In genomic region chr6:8469918-8470317, GRCm38 (mm10) we compare ENCODE assay signal across 19 mouse cellular contexts. TPM values are rescaled to one million over a fixed set of nuclear protein-coding genes. Genes with fewer than 3 reads are reported as not detected.
DNase-seq lines count a peak whose midpoint lies in the region; ATAC-seq and TF ChIP-seq lines count a peak whose summit lies in the region.
"Had no signal": no experiment of that assay in that cellular context is flagged by ENCODE, and none has a peak within 500 bp of the region (broad histone marks: within the 10 kb centered on the region; RNA-seq: fewer than 3 reads in every experiment).

No protein-coding gene starts in this region.

- H3K27ac ChIP-seq in gastrocnemius, adult 2 months, result peak overlapping the region; percentile 46; the same call in 1 of the 2 replicates
- H3K27ac ChIP-seq in liver, adult 2 months (replicated peaks; ENCODE audit: insufficient read depth, low read depth, low read length), result no peak overlapping the region
- H3K27ac ChIP-seq in liver, embryonic 11.5 days (ENCODE audit: low read depth, low read length), result no peak overlapping the region
- H3K27ac ChIP-seq in lung, postnatal 0 days (ENCODE audit: low read length), result no peak overlapping the region
- H3K27ac ChIP-seq: embryonic facial prominence, embryonic 13.5 days; forebrain, embryonic 12.5 days; heart, embryonic 10.5 days; hindbrain, embryonic 12.5 days had no signal

- no peaks in the 10 kb centered on the region for H3K9me3 ChIP-seq in liver, embryonic 11.5 days (ENCODE audit: control insufficient read depth, low read length)
- no peaks in the 10 kb centered on the region for H3K9me3 ChIP-seq in lung, postnatal 0 days (ENCODE audit: low read length)
- H3K9me3 ChIP-seq: embryonic facial prominence, embryonic 13.5 days; forebrain, embryonic 12.5 days; heart, embryonic 10.5 days; hindbrain, embryonic 12.5 days had no signal

- H3K9ac ChIP-seq in liver, adult 2 months (ENCODE audit: low read depth, low read length), result no peak overlapping the region
- H3K9ac ChIP-seq in liver, embryonic 11.5 days (ENCODE audit: low read depth, low read length), result no peak overlapping the region
- H3K9ac ChIP-seq in lung, postnatal 0 days (replicated peaks; ENCODE audit: low read depth), result no peak overlapping the region
- H3K9ac ChIP-seq: embryonic facial prominence, embryonic 13.5 days; forebrain, embryonic 12.5 days; hindbrain, embryonic 12.5 days had no signal

- peaks cover 10% of the 10 kb centered on the region for H3K4me1 ChIP-seq in liver, adult 2 months (ENCODE audit: control insufficient read depth, insufficient read depth, low read length)
- no peaks in the 10 kb centered on the region; the same call in 1 of the 2 replicates for H3K4me1 ChIP-seq in liver, embryonic 11.5 days (replicated peaks; ENCODE audit: control insufficient read depth, insufficient read depth, low read length)
- peaks cover 22% of the 10 kb centered on the region; the same call in 1 of the 2 replicates for H3K4me1 ChIP-seq in lung, postnatal 0 days (ENCODE audit: insufficient read depth, low read depth, low read length)
- H3K4me1 ChIP-seq: embryonic facial prominence, embryonic 13.5 days; hindbrain, embryonic 12.5 days had no signal

- WGBS in liver, adult 2 months, result 85% methylated on average over 3 of the region's 3 CpGs
- WGBS in liver, embryonic 11.5 days, result 91% methylated on average over 3 of the region's 3 CpGs
- WGBS in lung, postnatal 0 days, result 41% methylated on average over 3 of the region's 3 CpGs

- no peak overlapping the region for H3K4me2 ChIP-seq in liver, embryonic 11.5 days
- H3K4me2 ChIP-seq in lung, postnatal 0 days (replicated peaks; ENCODE audit: low read depth, low read length), result no peak overlapping the region
- H3K4me2 ChIP-seq: embryonic facial prominence, embryonic 13.5 days; forebrain, embryonic 12.5 days; hindbrain, embryonic 12.5 days had no signal

- TF ChIP-seq CTCF in gastrocnemius, adult 2 months (IDR thresholded peaks at IDR 0.05), result no peak
- no peak for TF ChIP-seq CTCF in liver, adult 2 months (IDR thresholded peaks at IDR 0.05; ENCODE audit: low read depth, low read length)
- no peak for TF ChIP-seq CTCF in lung, postnatal 0 days (IDR thresholded peaks at IDR 0.05)

- TF ChIP-seq EP300 in lung, postnatal 0 days (IDR thresholded peaks at IDR 0.05), result peak; percentile 93

- intact Hi-C loops in gastrocnemius, adult 2 months (cut with DNase I), result no loop called here

- no peaks in the 10 kb centered on the region for H3K27me3 ChIP-seq in liver, adult 2 months (ENCODE audit: control insufficient read depth, insufficient read depth, low read length)
- no peaks in the 10 kb centered on the region for H3K27me3 ChIP-seq in liver, embryonic 11.5 days (replicated peaks; ENCODE audit: control insufficient read depth, insufficient read depth, low read length)
- H3K27me3 ChIP-seq in lung, postnatal 0 days (replicated peaks; ENCODE audit: insufficient read depth, low read length), result no peaks in the 10 kb centered on the region
- H3K27me3 ChIP-seq: embryonic facial prominence, embryonic 13.5 days; hindbrain, embryonic 12.5 days had no signal

- no peaks in the 10 kb centered on the region for H3K79me2 ChIP-seq in liver, adult 2 months (ENCODE audit: control insufficient read depth, insufficient read depth, low read length)

- DNase-seq in gastrocnemius, adult 2 months, result no peak
- DNase-seq in gastrocnemius, postnatal 10 days, result no peak
- peak; percentile 86 for DNase-seq in liver, adult 2 months (ENCODE audit: extremely low read depth, low read depth, low spot score)
- no peak for DNase-seq in liver, embryonic 11.5 days (ENCODE audit: low spot score)
- peak; percentile 84 for DNase-seq in lung, postnatal 0 days (ENCODE audit: low spot score)
- no peak for DNase-seq in lung, postnatal 4 days
- peak; percentile 51 for DNase-seq in lung, postnatal 36 days
- DNase-seq: adrenal gland, adult 2 months; adrenal gland, postnatal 25 days; cerebellum, adult 18-20 months; cerebellum, adult 9-11 months; cerebellum, postnatal 36 days; heart, postnatal 10 days; heart, postnatal 4 days had no signal

- no peak for ATAC-seq in liver, embryonic 11.5 days (replicated peaks; ENCODE audit: low FRiP score)
- ATAC-seq in lung, postnatal 0 days, result peak; percentile 70
- ATAC-seq: forebrain, embryonic 16.5 days had no signal

- no peaks in the 10 kb centered on the region for H3K36me3 ChIP-seq in liver, adult 2 months (ENCODE audit: control insufficient read depth, insufficient read depth, low read length)
- no peaks in the 10 kb centered on the region for H3K36me3 ChIP-seq in liver, embryonic 11.5 days (ENCODE audit: control insufficient read depth, insufficient read depth, low read length)
- H3K36me3 ChIP-seq in lung, postnatal 0 days (ENCODE audit: insufficient read depth, low read length), result no peaks in the 10 kb centered on the region
- H3K36me3 ChIP-seq: embryonic facial prominence, embryonic 13.5 days; forebrain, embryonic 12.5 days; heart, embryonic 10.5 days; hindbrain, embryonic 12.5 days had no signal

- TF ChIP-seq POLR2A in liver, adult 2 months (IDR thresholded peaks at IDR 0.05; ENCODE audit: extremely low read depth, insufficient read depth, low read length), result no peak

- no peak overlapping the region for H3K4me3 ChIP-seq in gastrocnemius, adult 2 months
- no peak overlapping the region for H3K4me3 ChIP-seq in liver, adult 2 months (ENCODE audit: insufficient read depth, low read depth, low read length)
- H3K4me3 ChIP-seq in liver, embryonic 11.5 days (ENCODE audit: low read depth, low read length), result no peak overlapping the region
- no peak overlapping the region for H3K4me3 ChIP-seq in lung, postnatal 0 days (ENCODE audit: low read depth, low read length)
- H3K4me3 ChIP-seq: embryonic facial prominence, embryonic 13.5 days; forebrain, embryonic 12.5 days; heart, embryonic 10.5 days; hindbrain, embryonic 12.5 days had no signal

RNA-seq across cellular contexts. Expression of gene Glcci1, which starts 39.5 kb away (rescaled TPM):
- 1 to 10 TPM; 4.2 to 4.3 TPM for total RNA-seq in gastrocnemius, adult 2 months (2021)
- total RNA-seq in gastrocnemius, postnatal 10 days (2021), result 10 to 100 TPM in 1 of 2 experiments, 1 to 10 TPM in 1; 9.9 to 12.9 TPM
- 2.1 and 3.2 TPM in 2 replicates for total RNA-seq in liver, adult 2 months (2014; rRNA removed)
- 1.5 and 2.6 TPM in 2 replicates for polyA plus RNA-seq in liver, adult 2 months (2012; rRNA removed)
- polyA plus RNA-seq in liver, embryonic 11.5 days (2014; fragmentation: Nextera tagmentation; extraction: Ambion mirVana), result 3.8 and 3.9 TPM in 2 replicates
- polyA plus RNA-seq in lung, postnatal 0 days (2015; fragmentation: Nextera tagmentation; extraction: Ambion mirVana), result 7.1 and 7.7 TPM in 2 replicates

Comparison
In these comparisons a context has a peak if more than half of its experiments do, and no peak if none do; other contexts are left out.
1. DNase-seq: peak in liver, adult 2 months (single experiment), lung, postnatal 0 days (single experiment) and lung, postnatal 36 days (single experiment); none in gastrocnemius, adult 2 months (single experiment), gastrocnemius, postnatal 10 days (single experiment), liver, embryonic 11.5 days (single experiment) and lung, postnatal 4 days (0 of 2).